Mouse (Mus musculus): ENCODE measurements around the gene Fuom. TPM values are rescaled to one million over a fixed set of nuclear protein-coding genes. Genes with fewer than 3 reads are reported as not detected.

Fuom gene
- polyA plus RNA-seq, 1 experiment, result 37.9 TPM

- DNase-seq (ENCODE audit: low read depth), result no peak
Measured at GRCm38 (mm10) chr7:140101498-140101897, 743 bp downstream of the Fuom start.

- DNase-seq (ENCODE audit: low read depth), result no peak
Measured at GRCm38 (mm10) chr7:140098466-140098865, 3.8 kb downstream of the Fuom start.

DNA sequence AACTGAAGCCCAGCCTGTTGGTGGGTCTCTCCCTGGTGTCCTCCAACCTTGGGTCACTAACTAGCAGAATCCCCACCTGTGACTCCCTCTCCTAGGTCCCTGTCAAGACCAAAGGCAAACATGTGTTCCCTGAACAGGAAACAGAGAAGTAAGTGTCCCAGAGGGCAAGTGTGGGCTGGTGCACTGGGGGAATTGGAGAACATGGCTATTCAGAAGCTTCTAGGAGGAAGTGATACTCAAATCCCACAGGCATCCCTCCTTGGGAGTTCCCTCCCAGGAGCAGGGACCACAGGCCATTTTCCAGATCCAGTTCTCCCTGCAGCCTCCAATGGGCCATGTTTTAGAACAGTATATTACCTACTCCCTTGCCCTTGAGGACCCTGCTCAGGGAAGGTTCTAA is 6.2 kb downstream of the Fuom start:
- DNase-seq (ENCODE audit: low read depth), result no peak

DNA sequence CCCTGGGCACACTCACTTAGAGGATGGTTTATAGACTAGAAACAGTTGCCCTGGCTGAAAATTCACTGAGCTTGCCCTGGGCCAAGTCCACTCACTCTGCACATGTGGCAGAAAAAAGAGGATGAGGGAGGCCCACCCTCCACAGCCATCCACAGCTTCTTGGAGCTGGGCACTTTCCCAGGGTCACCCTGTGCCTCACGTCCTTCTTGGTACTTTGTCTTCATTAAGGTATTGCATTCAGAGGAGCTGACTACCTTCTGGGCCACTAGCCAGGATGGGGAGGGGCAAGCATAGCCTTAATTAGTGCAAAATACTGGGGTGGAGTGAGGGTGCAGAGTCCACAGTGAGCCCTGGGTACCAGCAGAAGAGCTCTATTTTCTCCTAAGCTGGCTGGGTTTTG is 6.7 kb downstream of the Fuom start:
- no peak for DNase-seq (ENCODE audit: low read depth)

DNA sequence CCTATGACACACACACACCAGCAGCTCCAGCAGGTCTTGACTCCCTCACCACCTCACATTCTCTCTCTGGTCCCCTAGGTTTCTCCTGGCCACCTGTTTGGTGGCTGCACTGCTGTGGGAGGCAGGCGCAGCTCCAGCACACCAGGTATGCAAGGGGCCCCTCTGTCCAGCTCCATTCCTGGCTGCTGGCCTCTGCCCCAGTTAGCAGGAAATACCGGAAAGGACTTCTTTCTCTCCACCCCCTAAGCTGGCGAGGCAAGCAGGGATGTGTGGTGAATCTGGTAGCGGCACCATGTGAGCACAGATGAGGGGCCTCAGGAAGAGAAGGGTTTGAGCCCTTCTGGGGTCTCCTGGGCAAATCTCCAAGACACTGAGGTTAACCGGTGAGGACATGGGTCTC is 7.3 kb downstream of the Fuom start:
- no peak for DNase-seq (ENCODE audit: low read depth)

DNA sequence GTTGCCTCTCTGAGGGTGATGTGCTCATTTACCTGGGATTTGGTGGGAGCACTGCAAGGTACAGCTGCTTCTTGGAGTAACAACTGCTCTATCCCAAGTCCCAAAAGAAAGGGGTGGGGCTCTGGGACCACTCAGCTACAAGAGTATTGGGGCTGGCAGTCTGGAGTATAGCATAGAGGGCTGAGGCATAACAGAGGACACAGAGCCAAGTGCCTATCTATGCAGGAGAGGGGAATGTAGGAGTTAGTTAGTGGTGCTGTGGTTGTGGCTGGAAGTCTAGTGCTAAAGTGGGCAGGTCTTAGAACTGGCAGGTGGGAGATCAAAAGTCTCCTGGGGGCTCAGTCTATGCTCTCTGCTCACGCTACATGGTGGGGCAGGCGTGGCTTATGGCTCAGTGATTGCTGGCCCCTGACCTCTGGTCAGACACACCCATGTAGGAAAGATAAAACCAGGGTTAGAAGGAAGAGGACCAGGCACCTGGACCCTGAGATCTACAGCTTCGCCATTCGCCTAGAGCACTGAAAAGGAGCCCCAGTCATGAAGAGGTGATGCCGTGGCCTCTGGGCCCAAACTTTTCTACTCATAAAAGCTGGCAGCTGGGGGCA is 9.2 kb downstream of the Fuom start, which contains the start of gene Prap1:
TSS of gene Prap1 (plus strand) at position 472 of the 605 bp plus-strand sequence.
- no peak for DNase-seq (ENCODE audit: low read depth)

DNA sequence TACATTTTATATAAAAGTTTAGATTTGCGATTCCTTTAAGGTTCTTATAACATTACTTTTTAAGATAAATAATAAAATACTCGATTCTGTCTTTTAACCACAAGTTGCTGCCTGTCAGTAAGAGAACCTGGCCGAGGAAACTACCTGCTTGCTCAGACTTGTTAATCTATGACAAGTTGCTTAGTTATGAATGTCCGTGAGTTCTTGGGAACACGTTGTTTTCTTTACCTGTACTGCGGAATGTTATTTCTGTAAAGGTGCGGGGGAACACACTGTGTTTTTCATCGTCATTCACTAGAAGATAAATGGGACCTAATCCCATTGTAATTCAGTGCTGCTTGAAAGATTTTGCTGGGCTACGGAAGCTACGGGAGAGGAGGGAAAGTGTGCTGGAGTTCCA is 11.6 kb downstream of the Fuom start:
- peak; percentile 68 for DNase-seq (ENCODE audit: low read depth)

- no peak for DNase-seq (ENCODE audit: low read depth)
Measured at GRCm38 (mm10) chr7:140082242-140082678, 20.0 kb downstream of the Fuom start, which contains the start of gene Caly. TSS of gene Caly (minus strand) at chr7:140082548.

DNA sequence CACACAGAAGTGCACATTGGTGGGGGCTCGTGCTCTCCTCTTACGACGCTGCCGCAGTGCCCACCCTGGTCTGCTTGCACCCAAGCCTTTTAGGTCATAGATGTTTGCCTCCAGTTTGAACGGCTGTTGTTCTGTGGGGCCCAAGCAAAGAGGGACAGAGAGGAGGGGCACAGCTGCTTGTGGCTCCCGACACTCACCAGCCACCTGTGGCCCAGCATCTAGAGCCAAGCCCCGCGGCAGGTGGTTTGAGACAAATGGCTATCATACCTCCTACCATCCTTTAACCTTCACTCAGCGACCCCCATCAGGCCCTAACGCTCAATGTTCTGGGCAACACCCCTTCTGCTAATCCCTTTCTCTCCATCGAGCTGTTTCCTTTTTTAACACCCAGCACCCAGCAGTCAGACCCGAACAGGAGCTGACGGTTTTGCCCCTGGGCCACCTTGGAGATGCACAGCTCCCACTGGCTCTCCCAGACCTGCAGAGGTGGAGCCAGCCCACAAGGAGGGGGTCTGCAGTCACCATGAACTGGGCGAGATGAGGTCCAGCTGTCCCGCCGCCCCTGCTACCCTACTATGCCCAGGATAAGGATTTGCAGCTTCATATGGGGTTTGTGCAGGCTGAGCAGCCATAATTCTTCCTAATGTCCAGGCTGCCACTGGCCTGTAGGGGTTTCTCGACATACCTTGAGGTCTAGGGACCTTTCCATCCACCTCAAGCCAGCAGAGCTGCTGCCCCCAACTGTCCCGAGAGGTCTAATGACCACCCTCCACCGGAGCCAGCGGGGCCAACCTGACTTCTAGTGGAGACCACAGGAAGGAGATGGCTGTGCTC is 20.6 kb downstream of the Fuom start:
- no peak for DNase-seq (ENCODE audit: low read depth)

- no peak for DNase-seq (ENCODE audit: low read depth)
Measured at GRCm38 (mm10) chr7:140080503-140081156, 21.6 kb downstream of the Fuom start.

DNA sequence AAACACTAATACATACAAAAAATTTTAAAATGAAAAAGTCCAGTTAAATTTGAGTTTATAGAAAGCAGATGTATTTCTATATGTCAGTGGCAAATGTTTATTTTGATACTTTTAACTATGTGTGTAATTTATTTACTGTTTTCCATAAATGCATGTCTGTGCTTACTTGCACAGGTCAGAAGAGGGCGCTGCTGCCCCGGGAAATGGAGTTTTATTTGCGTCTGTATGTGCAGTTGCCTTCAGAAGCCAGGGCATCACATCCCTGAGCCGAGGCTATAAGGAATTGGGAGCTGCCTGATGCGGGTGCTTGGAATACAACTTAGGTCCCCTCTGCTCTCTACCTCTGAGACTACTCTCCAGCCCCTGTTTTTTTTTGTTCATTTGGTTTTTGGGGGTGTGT is 23.5 kb downstream of the Fuom start:
- no peak for DNase-seq (ENCODE audit: low read depth)

- DNase-seq (ENCODE audit: low read depth), result no peak
Measured at GRCm38 (mm10) chr7:140077698-140078097, 24.5 kb downstream of the Fuom start.

DNA sequence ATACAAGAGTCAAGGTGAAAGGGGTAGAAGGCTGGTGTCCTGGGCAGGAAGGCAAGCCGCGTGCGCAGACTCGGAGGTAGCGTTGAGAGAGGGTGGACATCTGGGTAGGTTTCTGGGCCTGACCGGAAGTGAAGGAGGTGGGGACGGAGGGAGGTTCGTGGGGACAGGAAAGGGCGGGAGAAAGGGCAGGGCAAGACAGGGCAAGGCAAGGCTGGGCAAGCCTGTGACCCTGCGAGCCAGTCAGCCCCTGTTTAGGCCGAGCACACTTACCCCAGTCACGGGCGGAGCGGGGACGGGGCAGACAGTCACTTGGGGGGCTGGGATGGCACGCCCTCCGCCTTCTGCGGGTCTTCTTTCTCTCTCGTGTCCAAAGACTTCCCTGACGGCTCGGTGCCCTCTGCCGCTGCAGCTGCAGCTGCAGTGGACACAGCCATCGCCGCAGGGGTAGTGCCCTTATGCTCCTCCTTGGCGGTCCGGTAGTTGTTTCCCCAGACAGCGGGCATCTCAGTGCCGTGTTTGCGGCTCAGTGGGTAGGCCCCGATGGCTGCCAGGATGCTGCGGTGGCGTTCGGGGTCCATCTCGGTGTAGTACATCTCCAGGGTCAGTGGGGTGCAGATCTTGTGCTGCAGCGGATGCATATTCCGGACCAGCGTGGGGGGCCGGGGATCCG is 32.1 kb downstream of the Fuom start:
- DNase-seq (ENCODE audit: low read depth), result no peak

DNA sequence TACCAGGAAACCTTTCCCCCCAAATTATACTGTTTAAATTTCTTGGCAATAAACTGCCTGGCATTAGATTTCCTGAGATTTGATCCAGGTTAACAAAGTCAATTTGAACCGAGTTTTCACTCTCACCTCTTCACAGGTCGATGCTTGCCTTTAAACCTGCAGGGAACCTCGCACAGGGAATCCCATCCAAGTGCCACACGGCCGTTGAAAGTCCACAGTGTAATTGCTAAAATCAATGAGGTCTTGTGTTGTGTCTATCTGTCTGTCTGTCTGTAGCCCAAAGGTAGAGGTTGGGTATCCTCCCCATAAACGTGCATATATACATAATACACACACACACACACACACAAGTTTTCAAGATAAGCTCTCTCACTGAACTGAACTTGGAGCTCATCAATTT is 34.8 kb downstream of the Fuom start:
- DNase-seq (ENCODE audit: low read depth), result no peak

DNA sequence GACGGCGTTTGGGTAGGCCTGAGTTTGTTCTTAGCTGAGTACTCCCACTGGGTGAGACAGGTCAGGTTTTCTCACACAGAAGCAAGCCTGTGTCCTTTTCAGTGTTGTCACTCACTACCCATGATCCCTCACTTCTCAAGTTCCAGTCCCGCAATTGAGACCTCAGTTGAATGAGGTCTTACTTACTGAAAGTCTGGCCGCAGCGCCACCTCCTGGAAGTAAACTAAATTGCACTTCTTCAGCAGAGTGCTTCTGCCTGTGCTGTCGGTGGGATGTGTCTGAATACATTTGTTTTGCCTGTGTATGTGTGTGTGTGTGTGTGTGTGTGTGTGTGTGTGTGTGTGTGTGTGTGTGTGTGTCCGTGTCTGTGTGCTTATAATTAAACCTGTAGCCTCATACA is 39.1 kb downstream of the Fuom start:
- DNase-seq (ENCODE audit: low read depth), result no peak

DNA sequence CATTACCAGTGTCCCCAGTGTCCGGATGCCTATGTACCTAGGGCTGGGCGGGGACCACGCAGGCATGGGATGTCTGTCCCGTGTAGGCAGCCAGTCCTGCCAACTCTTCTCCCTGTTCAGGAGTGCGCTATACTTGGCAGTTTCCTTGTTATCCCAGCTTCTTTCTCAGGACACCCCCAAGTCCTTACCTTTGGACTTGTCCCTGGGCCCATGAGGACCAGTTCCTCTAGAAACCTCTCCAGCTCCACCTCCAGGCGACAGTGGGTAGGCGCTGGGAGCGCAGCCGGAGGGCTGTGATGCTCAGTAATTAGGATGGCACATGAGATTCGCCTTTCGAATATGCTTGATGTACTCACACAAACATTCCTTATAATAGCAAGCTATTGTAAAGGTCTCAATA is 39.9 kb downstream of the Fuom start:
- no peak for DNase-seq (ENCODE audit: low read depth)

- no peak for DNase-seq (ENCODE audit: low read depth)
Measured at GRCm38 (mm10) chr7:140061832-140062130, 40.5 kb downstream of the Fuom start.

DNA sequence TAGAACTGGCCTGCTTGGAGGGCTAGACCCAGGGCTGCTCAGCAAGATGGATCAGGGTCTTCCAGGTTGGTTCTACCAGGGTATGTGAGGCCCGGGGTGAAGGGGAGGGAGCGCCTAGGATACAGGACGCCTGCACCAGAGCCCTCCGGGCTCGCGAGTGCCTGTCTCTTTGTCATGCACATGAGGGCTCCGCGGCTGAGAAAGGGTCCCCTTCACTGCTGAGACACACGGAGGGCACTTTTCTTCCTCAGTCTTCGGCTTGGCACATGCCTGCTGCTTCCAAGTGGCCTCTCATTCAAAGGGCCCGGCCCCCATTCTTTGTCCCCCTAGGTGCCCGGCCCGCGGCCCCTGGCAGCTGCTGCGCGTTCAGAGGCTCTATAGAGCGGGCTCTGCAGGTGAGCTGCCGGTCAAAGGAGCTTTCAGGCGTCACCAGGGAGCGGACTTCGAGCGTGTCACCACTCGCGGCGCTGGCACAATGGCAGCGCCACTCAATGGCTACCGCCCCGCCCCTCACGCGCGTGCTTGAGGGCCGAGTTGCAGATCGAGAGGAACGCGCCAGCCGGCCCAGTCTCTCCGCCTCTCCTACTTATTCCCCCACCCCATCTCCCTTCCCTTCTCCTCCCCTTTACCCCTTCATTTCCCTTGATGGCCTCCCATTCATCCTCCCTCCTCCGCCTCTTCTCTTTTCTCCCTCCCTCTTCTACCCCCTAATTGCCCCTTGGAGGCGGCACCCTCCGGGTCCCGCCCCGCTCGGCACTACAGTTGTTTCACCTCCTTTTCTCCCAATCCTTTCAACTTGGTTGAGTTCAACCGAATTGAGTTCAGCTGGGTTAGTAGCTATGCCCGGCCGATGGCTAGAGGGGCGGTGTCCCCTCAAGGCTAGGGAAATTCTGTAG is 41.1 kb downstream of the Fuom start:
- no peak for DNase-seq (ENCODE audit: low read depth)

DNA sequence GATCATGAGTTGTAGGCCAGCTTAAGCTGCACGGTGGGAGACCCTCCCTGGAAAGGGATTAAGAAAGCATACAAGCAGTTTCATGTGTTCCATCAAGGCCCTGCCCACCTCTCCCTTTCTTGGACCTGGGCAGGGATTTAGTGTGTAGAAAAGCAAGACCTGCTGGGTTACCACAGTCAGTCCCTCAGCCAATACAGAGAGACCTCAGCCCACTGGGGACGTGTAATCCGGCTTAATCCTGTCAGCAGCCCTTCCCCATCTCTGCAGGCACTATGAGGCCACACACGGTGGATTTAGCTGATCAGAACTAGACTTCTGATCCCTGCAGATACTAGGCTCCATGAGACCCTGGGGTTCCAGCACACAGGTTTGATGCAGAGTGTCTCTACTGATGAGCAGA is 42.6 kb downstream of the Fuom start:
- DNase-seq (ENCODE audit: low read depth), result no peak

DNA sequence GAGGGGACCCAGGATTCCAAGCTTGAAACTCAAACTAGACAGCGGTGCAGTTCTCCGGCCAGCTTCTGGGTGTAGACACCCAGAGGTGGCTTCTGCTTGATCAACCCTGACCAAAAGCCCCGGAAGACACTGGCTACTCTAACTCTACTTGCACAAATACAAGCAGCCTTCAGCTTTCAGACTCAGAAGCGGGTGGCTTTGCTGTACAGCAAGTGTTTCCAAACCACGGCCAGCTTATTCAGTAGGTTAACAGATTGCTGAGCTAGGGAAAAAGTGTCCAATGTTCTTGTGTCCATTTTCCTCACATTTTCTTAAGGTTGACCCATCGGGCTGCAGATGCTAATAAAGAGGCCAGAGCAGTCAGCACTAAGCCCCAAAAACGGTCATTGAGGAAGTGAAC is 43.7 kb downstream of the Fuom start:
- DNase-seq (ENCODE audit: low read depth), result no peak
